Mouse (Mus musculus): ENCODE measurements around the gene Iars2.

DNA sequence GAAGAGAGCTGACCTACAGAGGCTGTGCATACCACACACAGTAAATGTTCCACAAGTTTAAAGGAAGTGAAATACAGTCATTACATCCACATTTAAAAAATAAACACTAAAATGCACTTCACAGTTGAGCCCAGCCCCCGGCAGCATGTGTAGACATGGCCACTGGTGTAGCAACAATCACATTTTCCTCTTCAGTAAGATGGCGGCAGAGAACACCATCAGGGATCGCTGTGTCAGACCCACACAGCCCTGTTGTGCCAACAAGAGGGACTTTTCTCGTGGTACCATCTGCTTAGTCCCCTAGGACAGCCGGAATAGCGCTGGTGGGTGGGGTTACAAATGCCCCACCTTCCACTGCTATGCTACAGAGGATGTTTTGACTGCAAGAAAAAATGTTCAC is 26.4 kb downstream of the Iars2 start:
- TF ChIP-seq CTCF (IDR thresholded peaks at IDR 0.05; ENCODE audit: insufficient read depth, low read depth, low read length) (no peak), POLR2A (IDR thresholded peaks at IDR 0.05; ENCODE audit: insufficient read depth, low read depth, low read length) (no peak)
